Mouse (Mus musculus) midbrain, embryonic 12.5 days (tissue): Measurements from ENCODE around the gene Dbx2. TPM values are rescaled to one million over a fixed set of nuclear protein-coding genes. Genes with fewer than 3 reads are reported as not detected.

Experiments used
- ATAC-seq: fragments of 200-750 bp; cut with Nextera tagmentation; 2 replicates; pipeline ENCODE4 v1.8.0; 2017; ENCODE audit warnings: low read depth, moderate TSS enrichment, moderate library complexity; ENCODE audit not compliant: low FRiP score
- H3K27ac ChIP-seq: fragments of 300-500 bp; sonication (generic); replicated peaks from 2 replicates; pipeline ENCODE4 v1.5.1; 2016; ENCODE audit warnings: mild to moderate bottlenecking
- H3K27me3 ChIP-seq: fragments of 300-500 bp; sonication (generic); 2 replicates; pipeline ENCODE4 v1.6.1; 2016; ENCODE audit warnings: mild to moderate bottlenecking
- H3K36me3 ChIP-seq: fragments of 300-500 bp; sonication (generic); 2 replicates; pipeline ENCODE4 v1.6.1; 2016
- H3K4me1 ChIP-seq: fragments of 300-500 bp; sonication (generic); 2 replicates; pipeline ENCODE4 v1.6.1; 2016
- H3K4me2 ChIP-seq: fragments of 300-500 bp; sonication (generic); replicated peaks from 2 replicates; pipeline ENCODE4 v1.6.1; 2016; ENCODE audit warnings: mild to moderate bottlenecking, moderate library complexity
- H3K4me3 ChIP-seq: fragments of 300-500 bp; sonication (generic); 2 replicates; pipeline ENCODE4 v1.5.1; 2016; ENCODE audit warnings: mild to moderate bottlenecking
- H3K9ac ChIP-seq: fragments of 300-500 bp; sonication (generic); replicated peaks from 2 replicates; pipeline ENCODE4 v1.6.1; 2016; ENCODE audit warnings: mild to moderate bottlenecking, moderate library complexity
- H3K9me3 ChIP-seq: fragments of 300-500 bp; sonication (generic); 2 replicates; pipeline ENCODE4 v1.6.1; 2016; ENCODE audit warnings: mild to moderate bottlenecking
- WGBS: fragments of 180-500 bp; shearing (Covaris S2); methylation state at CpG from one replicate; pipeline ENCODE4 v1.1.7; 2016; 5-methylcytosine and 5-hydroxymethylcytosine counted together
- polyA plus RNA-seq: library from polyadenylated mRNA; unstranded; fragments of >200 nt; fragmentation: Nextera tagmentation; extraction: Ambion mirVana; gene quantifications from 2 replicates; pipeline ENCODE4 v1.2.1, GENCODE M21; 2016

The Dbx2 gene
- polyA plus RNA-seq, 1 experiment from 2014 or later, result 1.1 TPM

DNA sequence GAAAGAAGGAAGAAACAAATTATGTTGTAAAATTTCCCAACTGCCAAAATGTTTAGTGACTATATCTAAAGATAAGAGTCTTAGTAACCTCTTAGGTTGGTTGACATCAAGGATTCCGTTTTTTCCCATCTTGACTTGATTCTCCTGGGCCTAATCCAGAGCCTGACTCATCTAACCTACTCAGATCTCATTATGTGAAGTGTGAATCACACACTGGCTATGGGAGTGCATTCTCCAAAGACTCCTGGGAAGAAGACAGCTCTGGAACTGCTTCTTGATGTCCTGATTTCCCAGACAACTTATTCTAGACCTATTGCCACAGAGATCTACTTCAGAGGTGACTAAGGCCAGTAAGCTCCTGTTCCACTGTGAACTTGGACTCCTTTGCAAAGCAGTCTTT is 43.2 kb downstream of the Dbx2 start:
- H3K27ac ChIP-seq, result no peak overlapping the region
- no peak for ATAC-seq
- 70% methylated on average over 1 of the region's 1 CpGs for WGBS

DNA sequence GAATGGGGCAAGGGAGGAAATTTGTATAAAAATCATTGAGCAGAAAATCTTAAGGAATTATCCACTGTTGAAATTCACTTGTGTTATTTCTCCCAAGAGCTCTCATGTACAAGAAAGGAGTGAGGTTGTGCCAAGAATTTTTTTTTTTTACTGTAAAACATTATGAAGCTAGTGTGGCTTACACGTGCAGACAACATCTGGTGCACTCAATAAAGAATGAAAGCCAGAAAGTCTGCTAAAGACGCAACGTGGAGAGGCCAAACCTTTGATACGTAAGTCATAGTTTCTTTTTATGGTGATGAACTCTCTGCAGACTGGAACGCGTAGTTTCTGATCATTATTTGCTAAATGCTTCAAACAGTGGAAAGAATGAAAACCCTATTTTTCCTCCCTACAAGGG is 54.6 kb downstream of the Dbx2 start:
- no peaks in the 10 kb centered on the region for H3K27me3 ChIP-seq
- H3K4me1 ChIP-seq, result no peaks in the 10 kb centered on the region
- no peak overlapping the region for H3K9ac ChIP-seq
- 85% methylated on average over 6 of the region's 6 CpGs for WGBS
- no peak for ATAC-seq
- H3K4me2 ChIP-seq, result no peak overlapping the region
- H3K4me3 ChIP-seq, result no peak overlapping the region
- H3K36me3 ChIP-seq, result no peaks in the 10 kb centered on the region
- no peaks in the 10 kb centered on the region for H3K9me3 ChIP-seq
- H3K27ac ChIP-seq, result no peak overlapping the region

More for the DNA sequence above, 43.2 kb downstream of the Dbx2 start:
- H3K9ac ChIP-seq, result no peak overlapping the region
- no peaks in the 10 kb centered on the region; the same call in 1 of the 2 replicates for H3K27me3 ChIP-seq
- H3K4me1 ChIP-seq, result peaks cover 3% of the 10 kb centered on the region; the same call in 1 of the 2 replicates
- no peaks in the 10 kb centered on the region for H3K9me3 ChIP-seq
- H3K4me3 ChIP-seq, result no peak overlapping the region
- no peak overlapping the region for H3K4me2 ChIP-seq
- no peaks in the 10 kb centered on the region for H3K36me3 ChIP-seq

- no peak overlapping the region for H3K27ac ChIP-seq
- H3K4me3 ChIP-seq, result no peak overlapping the region
- ATAC-seq, result no peak
- H3K9me3 ChIP-seq, result no peaks in the 10 kb centered on the region
- no peaks in the 10 kb centered on the region for H3K4me1 ChIP-seq
- H3K36me3 ChIP-seq, result no peaks in the 10 kb centered on the region
- no peaks in the 10 kb centered on the region for H3K27me3 ChIP-seq
- no peak overlapping the region for H3K4me2 ChIP-seq
- 71% methylated on average over 1 of the region's 1 CpGs for WGBS
- no peak overlapping the region for H3K9ac ChIP-seq
These were observed 57.1 kb downstream of the Dbx2 start for GRCm38 (mm10) chr15:95598630-95599029.

- Histone ChIP-seq H3K27me3 (no peaks in the 10 kb centered on the region), H3K9ac (no peak overlapping the region), H3K4me3 (no peak overlapping the region), H3K36me3 (no peaks in the 10 kb centered on the region), H3K9me3 (no peaks in the 10 kb centered on the region), H3K4me1 (no peaks in the 10 kb centered on the region), H3K4me2 (no peak overlapping the region), H3K27ac (no peak overlapping the region)
- no peak for ATAC-seq
- 96% methylated on average over 15 of the region's 15 CpGs for WGBS
These were observed 68.9 kb downstream of the Dbx2 start for GRCm38 (mm10) chr15:95586906-95587305.

DNA sequence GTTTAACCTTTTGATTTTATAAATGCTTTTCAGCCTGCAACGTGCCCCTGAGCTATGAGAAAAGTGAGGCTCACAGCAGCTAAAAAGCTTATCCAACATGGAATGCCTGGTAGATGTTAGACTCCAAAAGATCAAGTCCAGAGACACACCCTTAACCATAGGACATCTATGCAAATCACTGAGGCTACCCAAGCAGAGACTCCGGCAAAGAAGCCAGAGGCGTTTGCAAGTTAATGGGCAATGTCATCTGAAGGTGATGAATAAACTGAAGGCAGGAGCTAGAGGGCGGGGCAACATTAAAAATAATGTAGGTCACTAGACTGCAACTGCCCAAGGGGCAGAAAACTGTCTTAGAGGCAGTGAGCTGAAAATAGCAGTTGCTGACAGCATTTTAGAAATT is 70.9 kb downstream of the Dbx2 start:
- 63% methylated on average over 4 of the region's 4 CpGs for WGBS
- H3K9ac ChIP-seq, result no peak overlapping the region
- ATAC-seq, result no peak
- H3K27me3 ChIP-seq, result no peaks in the 10 kb centered on the region; the same call in 1 of the 2 replicates
- no peak overlapping the region for H3K4me3 ChIP-seq
- H3K4me1 ChIP-seq, result no peaks in the 10 kb centered on the region
- H3K36me3 ChIP-seq, result no peaks in the 10 kb centered on the region
- no peak overlapping the region for H3K4me2 ChIP-seq
- no peak overlapping the region for H3K27ac ChIP-seq
- no peaks in the 10 kb centered on the region for H3K9me3 ChIP-seq

- H3K9ac ChIP-seq, result no peak overlapping the region
- H3K27me3 ChIP-seq, result peaks cover 37% of the 10 kb centered on the region
- H3K36me3 ChIP-seq, result no peaks in the 10 kb centered on the region
- H3K4me3 ChIP-seq, result no peak overlapping the region
- no peak overlapping the region for H3K4me2 ChIP-seq
- ATAC-seq, result no peak
- 14% methylated on average over 5 of the region's 5 CpGs for WGBS
- no peaks in the 10 kb centered on the region for H3K9me3 ChIP-seq
- no peaks in the 10 kb centered on the region for H3K4me1 ChIP-seq
- no peak overlapping the region for H3K27ac ChIP-seq
These were observed 81.1 kb downstream of the Dbx2 start for GRCm38 (mm10) chr15:95574661-95575060.

Other genes starting within 250 kb of the Dbx2 start
- gene Nell2, start 127.4 kb downstream of the Dbx2 start, polyA plus RNA-seq, result 95.2 and 109 TPM in 2 replicates
- gene Ano6, start 134.9 kb upstream of the Dbx2 start, polyA plus RNA-seq, result 32.6 and 35.8 TPM in 2 replicates